In genomic region chr1:75213096-75213495, GRCm38 (mm10) we compare ENCODE assay signal across 1 mouse cellular context.
A peak's percentile ranks its signal among the peaks of the same experiment; 100 is the strongest.
TF ChIP-seq lines count a peak whose summit lies in the region.

No protein-coding gene starts in this region.

TF ChIP-seq in MEL, 35 proteins besides CTCF, POLR2A, EP300 and RAD21:
- no peak for TF ChIP-seq MAZ (IDR thresholded peaks at IDR 0.05; ENCODE audit: low read depth, low read length)
- TF ChIP-seq MYC (IDR thresholded peaks at IDR 0.05; ENCODE audit: low read depth, low read length) = no peak
- TF ChIP-seq ELF1 (IDR thresholded peaks at IDR 0.05; ENCODE audit: low read depth, low read length) = no peak
- TF ChIP-seq BHLHE40 (IDR thresholded peaks at IDR 0.05; ENCODE audit: borderline replicate concordance, low read depth, low read length) = no peak
- TF ChIP-seq CHD1 (IDR thresholded peaks at IDR 0.05; ENCODE audit: low read depth, low read length) = no peak
- TF ChIP-seq HCFC1 (IDR thresholded peaks at IDR 0.05; ENCODE audit: low read depth, low read length) = no peak
- TF ChIP-seq ZMIZ1 (IDR thresholded peaks at IDR 0.05; ENCODE audit: low read depth, low read length) = peak; percentile 35; the same call in 1 of the 2 replicates
- TF ChIP-seq KAT2A (conservative IDR thresholded peaks at IDR 0.05; ENCODE audit: low read depth, low read length) = no peak
- TF ChIP-seq E2F4 (IDR thresholded peaks at IDR 0.05; ENCODE audit: borderline replicate concordance, low read depth, low read length) = no peak
- peak; percentile 57 for TF ChIP-seq MYB (IDR thresholded peaks at IDR 0.05; ENCODE audit: low read depth, low read length)
- TF ChIP-seq NRF1 (IDR thresholded peaks at IDR 0.05; ENCODE audit: insufficient read depth, low read depth, low read length, poor library complexity, severe bottlenecking) = no peak
- no peak for TF ChIP-seq MAX (IDR thresholded peaks at IDR 0.05; ENCODE audit: low read length)
- TF ChIP-seq CHD2 (IDR thresholded peaks at IDR 0.05; ENCODE audit: low read length) = no peak
- TF ChIP-seq ZNF384 (IDR thresholded peaks at IDR 0.05; ENCODE audit: low read depth, low read length) = no peak
- no peak for TF ChIP-seq JUND (IDR thresholded peaks at IDR 0.05; ENCODE audit: low read depth, low read length)
- peak; percentile 61 for TF ChIP-seq RCOR1 (IDR thresholded peaks at IDR 0.05; ENCODE audit: low read depth, low read length)
- no peak for TF ChIP-seq TCF12 (IDR thresholded peaks at IDR 0.05; ENCODE audit: low read depth, low read length)
- no peak for TF ChIP-seq ZKSCAN1 (IDR thresholded peaks at IDR 0.05; ENCODE audit: low read depth, low read length)
- no peak for TF ChIP-seq POLR2AphosphoS2 (IDR thresholded peaks at IDR 0.05; ENCODE audit: low read length)
- no peak for TF ChIP-seq USF1 (IDR thresholded peaks at IDR 0.05; ENCODE audit: low read depth, low read length)
- TF ChIP-seq TAL1 (IDR thresholded peaks at IDR 0.05; ENCODE audit: low read length) = no peak
- no peak for TF ChIP-seq GABPA (IDR thresholded peaks at IDR 0.05; ENCODE audit: low read depth, low read length)
- TF ChIP-seq MXI1 (IDR thresholded peaks at IDR 0.05; ENCODE audit: low read depth, low read length) = no peak; the same call in 1 of the 2 replicates
- no peak for TF ChIP-seq TBP (IDR thresholded peaks at IDR 0.05; ENCODE audit: low read depth, low read length)
- TF ChIP-seq GATA1 (IDR thresholded peaks at IDR 0.05; ENCODE audit: low read depth, low read length) = no peak
- TF ChIP-seq POLR2AphosphoS5 (IDR thresholded peaks at IDR 0.05; ENCODE audit: borderline replicate concordance, low read depth, low read length) = no peak
- TF ChIP-seq ZC3H11A (IDR thresholded peaks at IDR 0.05; ENCODE audit: low read depth, low read length) = no peak
- TF ChIP-seq SMC3 (IDR thresholded peaks at IDR 0.05; ENCODE audit: low read depth, low read length) = no peak; the same call in 1 of the 2 replicates
- no peak for TF ChIP-seq MAFK (IDR thresholded peaks at IDR 0.05; ENCODE audit: borderline replicate concordance, low read depth, low read length)
- TF ChIP-seq MEF2A (IDR thresholded peaks at IDR 0.05; ENCODE audit: extremely low read depth, insufficient replicate concordance, low read depth, low read length, poor library complexity, severe bottlenecking) = no peak
- TF ChIP-seq ETS1 (IDR thresholded peaks at IDR 0.05; ENCODE audit: low read depth, low read length) = no peak
- TF ChIP-seq UBTF (IDR thresholded peaks at IDR 0.05; ENCODE audit: borderline replicate concordance, insufficient read depth, low read depth, low read length) = no peak
- TF ChIP-seq SIN3A (IDR thresholded peaks at IDR 0.05; ENCODE audit: low read length) = peak; percentile 43; the same call in 1 of the 2 replicates
- TF ChIP-seq NELFE (IDR thresholded peaks at IDR 0.05; ENCODE audit: low read depth, low read length) = 0 out of 2 replicates have a peak, but pooled peaks have one; percentile 8
- TF ChIP-seq USF2 (IDR thresholded peaks at IDR 0.05; ENCODE audit: borderline replicate concordance in 1 of 2, insufficient read depth in 1 of 2, low read depth in 1 of 2, low read length in 2 of 2) = no peak
